Comparison of ENCODE assay signal across 18 mouse cellular contexts in the genomic region with DNA sequence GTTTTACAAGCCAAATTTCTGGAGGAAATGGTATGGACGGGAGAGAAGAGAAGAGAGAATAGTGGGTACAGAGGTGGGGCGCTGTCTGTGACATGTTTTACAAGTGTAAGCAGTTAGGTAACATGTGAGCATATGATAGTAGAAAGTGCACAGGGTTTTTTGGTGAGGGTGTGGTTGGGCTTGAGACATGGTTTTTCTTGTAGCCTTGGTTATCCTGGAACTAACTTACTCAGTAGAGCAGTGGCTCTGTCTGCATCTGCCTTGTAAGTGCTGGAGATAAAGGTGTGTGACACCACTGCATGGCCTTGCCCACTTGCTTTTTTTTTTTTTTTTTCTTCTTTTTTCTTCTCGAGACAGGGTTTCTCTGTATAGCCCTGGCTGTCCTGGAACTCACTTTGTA. TPM values are rescaled to one million over a fixed set of nuclear protein-coding genes. Genes with fewer than 3 reads are reported as not detected.
DNase-seq lines count a peak whose midpoint lies in the region; ATAC-seq lines count a peak whose summit lies in the region.
"Had no signal": no experiment of that assay in that cellular context is flagged by ENCODE, and none has a peak within 500 bp of the region (broad histone marks: within the 10 kb centered on the region; RNA-seq: fewer than 3 reads in every experiment).

No protein-coding gene starts in this region.

- H3K4me3 ChIP-seq in heart, embryonic 13.5 days, result no peak overlapping the region
- no peak overlapping the region for H3K4me3 ChIP-seq in forebrain, embryonic 13.5 days
- H3K4me3 ChIP-seq in hindbrain, embryonic 16.5 days (ENCODE audit: low read length), result no peak overlapping the region
- H3K4me3 ChIP-seq: hindbrain, embryonic 12.5 days; limb, embryonic 13.5 days; neural tube, embryonic 13.5 days had no signal

- peaks cover 98% of the 10 kb centered on the region for H3K4me1 ChIP-seq in heart, embryonic 13.5 days
- peaks cover 65% of the 10 kb centered on the region for H3K4me1 ChIP-seq in forebrain, embryonic 13.5 days
- H3K4me1 ChIP-seq in hindbrain, embryonic 16.5 days (ENCODE audit: control insufficient read depth, insufficient read depth, low read depth, low read length), result peaks cover 10% of the 10 kb centered on the region; the same call in 1 of the 2 replicates

- no peaks in the 10 kb centered on the region for H3K27me3 ChIP-seq in heart, embryonic 13.5 days (replicated peaks)
- no peaks in the 10 kb centered on the region for H3K27me3 ChIP-seq in forebrain, embryonic 13.5 days
- H3K27me3 ChIP-seq in hindbrain, embryonic 16.5 days (replicated peaks; ENCODE audit: control insufficient read depth, insufficient read depth, low read length), result no peaks in the 10 kb centered on the region
- H3K27me3 ChIP-seq: hindbrain, embryonic 12.5 days; limb, embryonic 13.5 days; neural tube, embryonic 13.5 days had no signal

- H3K9me3 ChIP-seq in heart, embryonic 13.5 days, result no peaks in the 10 kb centered on the region
- H3K9me3 ChIP-seq in forebrain, embryonic 13.5 days (replicated peaks), result no peaks in the 10 kb centered on the region
- H3K9me3 ChIP-seq in hindbrain, embryonic 16.5 days (ENCODE audit: control insufficient read depth, low read length), result no peaks in the 10 kb centered on the region
- H3K9me3 ChIP-seq: G1E; hindbrain, embryonic 12.5 days; limb, embryonic 13.5 days; neural tube, embryonic 13.5 days had no signal

- no peak overlapping the region for H3K4me2 ChIP-seq in heart, embryonic 13.5 days
- H3K4me2 ChIP-seq in forebrain, embryonic 13.5 days, result no peak overlapping the region
- H3K4me2 ChIP-seq in hindbrain, embryonic 16.5 days (ENCODE audit: low read length), result no peak overlapping the region
- H3K4me2 ChIP-seq: hindbrain, embryonic 12.5 days; limb, embryonic 13.5 days; neural tube, embryonic 13.5 days had no signal

- H3K27ac ChIP-seq in heart, embryonic 13.5 days (replicated peaks), result no peak overlapping the region
- H3K27ac ChIP-seq in forebrain, embryonic 13.5 days, result no peak overlapping the region
- no peak overlapping the region for H3K27ac ChIP-seq in hindbrain, embryonic 16.5 days (ENCODE audit: low read depth, low read length)
- H3K27ac ChIP-seq: hindbrain, embryonic 12.5 days; limb, embryonic 13.5 days; neural tube, embryonic 13.5 days had no signal

- no peak for DNase-seq in heart, adult 18-20 months
- DNase-seq in c-Kit-negative CD71-positive TER-119-positive erythroid progenitor cells, embryonic 14.5 days (ENCODE audit: low read depth, low spot score), result peak; percentile 77
- DNase-seq in ovary, postnatal 10 days (ENCODE audit: low spot score), result no peak
- DNase-seq: adrenal gland, postnatal 36 days; cerebellum, adult 8-10 months; kidney, adult 8-10 months; kidney, postnatal 4 days; lung, postnatal 36 days; retina, postnatal 1 day had no signal

- WGBS in heart, embryonic 13.5 days, result 71% methylated on average over 3 of the region's 3 CpGs
- 74% methylated on average over 3 of the region's 3 CpGs for WGBS in forebrain, embryonic 13.5 days
- 73% methylated on average over 3 of the region's 3 CpGs for WGBS in hindbrain, embryonic 16.5 days

- 0 out of 2 replicates have a peak overlapping the region, but pooled peaks have one; percentile 24 for H3K9ac ChIP-seq in heart, embryonic 13.5 days
- H3K9ac ChIP-seq in forebrain, embryonic 13.5 days, result no peak overlapping the region
- no peak overlapping the region for H3K9ac ChIP-seq in hindbrain, embryonic 16.5 days (ENCODE audit: low read depth, low read length)
- H3K9ac ChIP-seq: hindbrain, embryonic 12.5 days; limb, embryonic 13.5 days; neural tube, embryonic 13.5 days had no signal

- peaks cover 10% of the 10 kb centered on the region; the same call in 1 of the 2 replicates for H3K36me3 ChIP-seq in heart, embryonic 13.5 days
- H3K36me3 ChIP-seq in forebrain, embryonic 13.5 days (ENCODE audit: poor library complexity, severe bottlenecking), result no peaks in the 10 kb centered on the region
- no peaks in the 10 kb centered on the region; the same call in 1 of the 2 replicates for H3K36me3 ChIP-seq in hindbrain, embryonic 16.5 days (ENCODE audit: control insufficient read depth, insufficient read depth, low read length)
- H3K36me3 ChIP-seq: hindbrain, embryonic 12.5 days; neural tube, embryonic 13.5 days had no signal

- ATAC-seq in heart, embryonic 13.5 days (ENCODE audit: extremely low read depth, insufficient number of reproducible peaks, low FRiP score, low TSS enrichment), result peak; percentile 61; the same call in 1 of the 2 replicates
- ATAC-seq in erythroid progenitor cell, adult 5-6 weeks (replicated peaks; ENCODE audit: low FRiP score, poor library complexity, severe bottlenecking), result peak; percentile 75
- ATAC-seq in megakaryocyte, adult 5-6 weeks (ENCODE audit: poor library complexity, severe bottlenecking), result peak; percentile 35; the same call in 1 of the 2 replicates
- ATAC-seq in forebrain, embryonic 13.5 days, result no peak
- ATAC-seq in hindbrain, embryonic 16.5 days, result no peak

RNA-seq across cellular contexts. Expression of gene Pum1, which starts 49.2 kb away (rescaled TPM):
- 53.2 and 53.3 TPM in 2 replicates for polyA plus RNA-seq in heart, embryonic 13.5 days (2015; fragmentation: Nextera tagmentation; extraction: Ambion mirVana)
- total RNA-seq in heart, adult 18-20 months (2021), result 10 to 100 TPM; 50.2 to 63.1 TPM
- 64.9 and 85.9 TPM in 2 replicates for total RNA-seq in erythroid progenitor cell, adult 5-6 weeks (2015; ENCODE audit: low replicate concordance)
- total RNA-seq in erythroid progenitor cell, adult 5-6 weeks (2017; ENCODE audit: low replicate concordance), result 68.4 and 88.1 TPM in 2 replicates
- total RNA-seq in megakaryocyte, adult 5-6 weeks (2015), result 37.2 and 37.5 TPM in 2 replicates
- total RNA-seq in megakaryocyte, adult 5-6 weeks (2017), result 31.4 and 32.1 TPM in 2 replicates
- 117 and 133 TPM in 2 replicates for polyA plus RNA-seq in forebrain, embryonic 13.5 days (2015; fragmentation: Nextera tagmentation; extraction: Ambion mirVana)
- polyA plus RNA-seq in hindbrain, embryonic 16.5 days (2015; fragmentation: Nextera tagmentation; extraction: Ambion mirVana), result 79.1 and 94.1 TPM in 2 replicates

Comparison
In these comparisons a context has a peak if more than half of its experiments do, and no peak if none do; other contexts are left out.
1. ATAC-seq: peak in heart, embryonic 13.5 days (single experiment), erythroid progenitor cell, adult 5-6 weeks (single experiment) and megakaryocyte, adult 5-6 weeks (single experiment); none in forebrain, embryonic 13.5 days (single experiment) and hindbrain, embryonic 16.5 days (single experiment).